Mouse (Mus musculus) naive thymus-derived CD4-positive, alpha-beta T cell, adult 2 months (primary cell): ENCODE measurements around the gene Ckap4.
"Not testable (repeated sequence)": the region's sequence is repeated elsewhere in the genome, so short reads cannot be mapped to it uniquely, and the experiment has no call there.

Experiments used
- DNase-seq: peaks from one replicate; pipeline ENCODE4 v3.0.0-alpha.2; 2011; ENCODE audit warnings: low read depth

Gene Ckap4

DNA sequence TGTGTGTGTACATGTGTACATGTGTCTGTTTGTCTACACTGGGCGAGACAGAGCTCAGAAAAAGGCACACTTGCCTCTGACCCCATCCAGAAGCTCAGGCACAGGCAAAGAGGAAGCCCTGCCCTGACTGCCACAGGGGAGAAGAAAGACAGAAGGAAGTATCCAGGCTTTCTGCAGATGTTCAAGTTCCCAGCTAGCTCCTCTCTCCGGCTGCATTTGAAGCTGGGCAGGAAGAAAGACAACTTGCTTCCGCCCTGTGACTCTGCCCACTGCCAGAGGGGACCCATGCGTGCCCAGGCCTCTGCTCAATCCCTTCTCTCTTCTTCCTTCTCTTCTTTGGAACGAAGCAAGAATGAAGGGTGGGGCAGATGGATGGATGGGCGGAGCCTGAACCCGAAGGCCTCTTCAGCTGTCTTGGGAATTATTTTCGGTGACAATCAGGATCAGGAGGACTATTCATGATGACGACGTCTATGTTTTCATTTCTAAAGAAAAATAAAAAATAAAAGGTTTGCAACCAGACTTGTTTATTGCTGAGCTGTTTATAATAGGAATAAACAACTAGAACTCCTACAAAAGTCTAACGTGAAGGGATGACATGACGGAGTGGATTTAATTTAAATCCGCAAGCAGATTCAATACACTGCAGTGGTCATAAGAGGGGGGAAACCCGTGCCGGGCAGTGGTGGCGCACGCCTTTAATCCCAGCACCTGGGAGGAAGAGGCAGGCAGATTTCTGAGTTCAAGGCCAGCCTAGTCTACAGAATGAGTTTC is 15.5 kb upstream of the Ckap4 start:
- DNase-seq = no peak

DNA sequence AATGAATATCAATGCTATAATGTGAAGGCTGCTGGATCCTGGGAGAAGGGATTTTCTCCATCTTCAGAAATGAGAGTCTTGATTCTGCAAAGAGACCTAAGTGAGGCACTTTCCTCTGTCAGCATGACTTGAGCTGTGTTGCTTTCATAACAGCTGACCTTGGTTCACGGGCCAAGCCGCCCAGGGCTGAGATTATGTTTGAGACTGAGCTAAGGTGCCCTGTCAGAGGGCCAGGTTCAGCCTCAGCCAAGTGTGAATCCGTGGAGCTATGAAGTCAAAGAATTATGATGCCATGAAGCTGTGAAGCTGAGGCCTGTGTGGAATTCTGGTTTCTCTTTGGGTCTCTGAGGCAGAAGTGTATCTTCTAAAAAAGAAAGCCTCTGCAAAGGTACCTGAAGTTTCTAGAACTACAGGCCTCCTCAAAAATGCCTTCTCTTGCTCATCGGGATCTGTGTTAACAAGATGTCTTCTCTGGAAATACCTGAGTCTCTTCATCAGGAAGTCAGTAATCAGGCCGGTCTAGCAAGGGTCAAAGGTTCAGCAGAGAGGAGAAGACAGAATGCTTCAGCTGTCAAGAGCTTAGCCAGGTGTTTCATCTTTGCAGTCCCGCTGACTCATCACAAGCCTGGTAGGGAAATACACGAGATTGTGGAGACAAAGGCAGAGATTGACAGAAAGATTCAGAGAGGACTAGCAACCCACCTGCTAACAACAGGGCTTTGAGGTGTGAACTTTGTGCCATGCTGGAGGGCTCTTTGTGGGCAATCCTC is 11.2 kb upstream of the Ckap4 start:
- DNase-seq = no peak

DNA sequence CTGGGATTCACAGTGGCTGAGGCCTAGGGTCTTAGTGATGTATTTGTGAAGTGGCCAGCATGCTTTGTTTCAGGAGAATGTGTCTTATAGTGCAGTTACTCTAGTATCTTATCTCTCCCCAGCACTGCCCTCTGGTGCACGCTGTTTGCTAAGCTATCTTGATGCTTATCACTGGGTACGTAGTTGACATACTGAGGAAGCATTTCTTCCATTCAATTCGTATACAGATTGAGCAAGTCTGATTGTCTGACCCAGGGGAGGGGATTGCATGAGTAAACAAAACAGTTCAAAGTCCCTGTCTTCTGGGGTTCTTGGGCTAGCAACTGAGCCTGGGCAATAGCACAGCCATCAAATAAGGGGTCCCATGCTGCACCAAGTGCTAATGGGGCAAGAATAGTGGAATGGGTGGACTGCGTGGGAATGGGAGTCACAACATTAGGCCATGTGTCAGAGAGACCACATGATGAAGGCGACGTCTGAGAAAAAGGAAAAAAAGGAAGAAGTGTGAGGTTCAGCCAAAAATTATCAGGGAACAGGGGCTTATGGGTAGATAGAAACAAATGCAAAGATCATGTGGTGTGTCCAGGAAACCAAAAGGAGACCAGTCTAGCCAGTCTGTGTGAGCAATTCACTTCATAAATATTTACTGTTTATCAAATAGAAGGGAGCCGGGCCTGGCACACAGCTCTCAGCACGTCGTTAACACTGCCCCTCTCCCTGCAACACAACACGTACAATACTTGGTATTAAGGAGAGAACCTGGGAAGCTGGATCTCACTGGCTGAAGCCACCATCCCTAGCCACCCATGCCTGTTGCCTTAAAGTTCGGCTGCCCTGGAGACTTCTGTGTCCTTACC is 9.2 kb upstream of the Ckap4 start:
- no peak for DNase-seq

DNA sequence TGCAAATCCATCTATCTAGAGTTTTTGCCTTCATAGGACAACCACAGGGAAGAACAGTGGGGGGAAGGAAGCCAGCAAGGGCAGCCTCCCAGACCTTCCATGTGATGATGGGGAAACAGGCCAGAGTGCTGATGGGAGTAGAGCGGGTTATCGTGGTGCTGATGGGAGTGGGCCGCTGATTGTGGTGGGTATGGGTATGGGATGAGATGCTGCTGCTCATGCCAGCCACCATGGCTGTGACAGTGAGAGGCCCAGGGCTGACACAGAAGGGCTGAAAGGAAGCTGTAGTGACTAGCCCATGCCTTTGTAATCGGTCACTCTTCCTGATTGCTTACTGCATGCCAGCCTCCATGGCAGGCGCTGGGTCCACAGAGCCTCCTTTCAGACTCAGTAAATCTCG is 5.8 kb upstream of the Ckap4 start:
- DNase-seq = no peak

DNA sequence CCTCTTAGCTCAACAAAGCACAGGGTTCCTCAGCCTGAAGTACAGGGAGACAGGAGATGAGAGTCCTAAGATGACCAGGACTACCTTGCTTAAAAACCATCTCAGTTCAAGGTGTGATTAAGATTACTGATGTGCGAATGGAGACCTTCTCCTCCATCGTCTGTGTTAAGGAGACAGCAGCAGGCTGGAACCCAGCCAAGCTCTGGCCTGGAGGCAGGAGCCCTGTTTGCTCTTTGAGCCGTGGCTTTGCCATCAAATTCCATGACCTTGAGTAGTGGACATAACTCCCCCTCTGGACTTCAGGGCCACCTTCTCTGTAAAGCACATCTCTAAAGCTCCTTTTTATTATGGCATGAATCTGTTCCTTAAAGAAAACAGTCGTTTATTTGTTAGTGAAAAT is 2.0 kb upstream of the Ckap4 start:
- DNase-seq = no peak

DNA sequence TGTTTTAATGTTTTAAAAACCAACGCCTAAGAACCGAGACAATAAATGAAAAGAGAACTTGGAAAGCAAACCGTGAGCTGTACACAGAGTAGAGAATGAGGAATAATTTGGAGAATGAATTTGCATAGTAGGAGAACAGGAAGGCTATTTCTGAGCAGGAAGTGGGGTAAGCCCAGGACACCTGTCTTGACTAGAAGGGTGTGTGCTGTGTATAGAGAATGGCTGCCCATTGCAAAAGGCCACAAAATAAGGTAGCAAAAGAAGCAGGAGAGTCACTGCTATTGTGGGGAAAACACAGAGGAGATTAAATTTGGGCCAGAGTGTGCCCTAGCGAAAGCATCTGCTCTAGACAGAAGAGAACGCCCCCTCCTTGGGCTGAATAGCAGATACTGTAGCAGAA is 1.6 kb upstream of the Ckap4 start:
- no peak for DNase-seq

DNA sequence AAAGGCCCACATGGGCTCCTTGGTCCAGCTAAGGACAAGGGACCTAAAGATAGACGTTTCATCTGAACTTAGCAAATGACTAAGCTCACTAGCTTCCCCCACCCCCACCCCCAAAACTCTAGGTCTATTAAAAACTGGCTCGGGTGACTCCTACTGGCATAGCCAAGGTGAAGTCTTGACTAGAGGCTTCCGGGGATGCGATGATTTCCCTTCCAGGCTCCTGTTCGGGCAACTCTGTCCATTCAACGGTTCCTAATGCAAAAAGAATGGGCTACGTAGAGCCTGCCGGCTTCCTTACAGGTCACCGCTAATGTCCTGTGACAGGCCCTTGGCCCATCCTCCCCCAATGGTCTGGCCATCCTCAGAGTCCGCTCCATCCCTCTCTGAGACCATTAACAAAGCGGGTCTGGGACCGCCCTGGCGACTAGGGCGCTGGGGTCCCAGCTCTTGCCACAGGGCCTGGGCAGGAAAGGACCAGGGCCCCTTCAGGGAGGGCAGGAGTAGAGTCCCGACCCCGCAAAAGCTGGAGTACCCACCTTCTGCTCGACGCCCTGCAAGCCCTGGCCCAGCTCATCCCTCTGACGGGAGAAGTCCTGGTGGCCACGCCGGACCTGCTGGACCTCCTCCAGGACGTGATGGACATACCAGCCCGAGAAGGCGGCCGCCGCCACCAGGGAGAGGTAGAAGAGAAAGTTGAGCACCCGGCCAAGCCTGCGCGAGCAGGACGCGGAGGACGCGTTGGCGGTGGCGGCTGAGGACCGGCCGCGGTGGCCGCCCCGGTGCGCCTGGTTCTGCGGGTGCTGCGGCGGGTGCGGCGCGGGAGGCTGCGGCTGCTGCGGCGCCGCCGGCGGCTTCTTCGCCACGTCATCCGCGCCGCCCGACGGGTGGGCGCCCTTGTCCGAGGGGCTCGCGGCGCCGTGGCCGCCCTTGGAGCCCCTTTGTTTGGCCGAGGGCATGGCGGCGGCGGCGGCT is 665 bp downstream of the Ckap4 start:
- DNase-seq = peak; percentile 31

DNA sequence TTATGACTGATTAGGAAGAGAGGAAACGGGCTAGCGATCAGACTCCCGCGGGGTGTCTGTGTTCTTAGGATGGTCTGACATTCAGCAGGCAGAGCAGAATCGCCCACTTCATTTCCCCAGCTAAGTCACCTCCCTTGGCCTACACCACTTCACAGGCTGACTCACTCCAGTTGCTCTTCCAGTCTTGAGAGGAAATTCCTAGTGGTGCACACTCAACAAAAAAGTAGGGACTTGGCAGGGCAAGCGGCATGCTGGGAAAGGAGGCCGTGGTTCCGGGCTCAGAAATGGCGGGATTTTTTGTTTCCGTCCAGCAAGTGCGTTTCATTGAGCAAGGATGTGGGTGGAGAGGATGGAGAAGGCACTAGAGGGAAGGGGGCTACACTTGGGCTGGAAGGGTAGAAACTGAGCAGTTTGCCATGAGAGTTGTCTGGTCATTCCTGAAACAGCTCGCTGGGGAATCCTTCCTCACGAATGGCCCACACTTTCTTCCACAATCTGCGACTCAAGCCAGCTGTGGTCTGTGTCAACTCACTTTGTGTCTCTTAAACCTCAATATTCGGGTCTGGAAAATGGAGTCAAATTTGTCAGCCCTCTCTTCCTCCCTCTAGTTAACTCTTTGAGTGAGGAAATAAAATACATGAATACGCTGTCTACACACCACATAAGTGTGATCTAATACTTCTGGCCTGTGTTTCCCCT is 1.5 kb downstream of the Ckap4 start:
- DNase-seq = no peak

DNA sequence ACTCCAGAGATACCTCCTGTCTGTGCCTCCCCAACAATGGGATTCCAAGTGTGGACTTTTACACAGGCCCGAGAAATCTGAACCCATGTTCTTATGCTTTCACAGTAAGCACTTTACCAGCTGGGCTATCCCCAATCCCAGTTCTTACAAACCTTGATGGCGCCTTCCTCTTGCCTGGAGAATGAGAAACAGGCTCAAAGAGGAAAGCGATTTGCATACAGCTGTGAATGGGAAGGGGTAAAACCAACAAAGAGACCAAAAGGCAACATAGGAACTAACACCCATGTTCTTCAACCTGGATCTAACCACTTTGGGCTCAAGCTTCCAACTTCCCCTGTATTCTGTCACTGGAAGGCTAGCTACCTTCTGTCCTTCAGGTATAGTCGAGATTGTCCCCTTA is 2.3 kb downstream of the Ckap4 start:
- DNase-seq = no peak

DNA sequence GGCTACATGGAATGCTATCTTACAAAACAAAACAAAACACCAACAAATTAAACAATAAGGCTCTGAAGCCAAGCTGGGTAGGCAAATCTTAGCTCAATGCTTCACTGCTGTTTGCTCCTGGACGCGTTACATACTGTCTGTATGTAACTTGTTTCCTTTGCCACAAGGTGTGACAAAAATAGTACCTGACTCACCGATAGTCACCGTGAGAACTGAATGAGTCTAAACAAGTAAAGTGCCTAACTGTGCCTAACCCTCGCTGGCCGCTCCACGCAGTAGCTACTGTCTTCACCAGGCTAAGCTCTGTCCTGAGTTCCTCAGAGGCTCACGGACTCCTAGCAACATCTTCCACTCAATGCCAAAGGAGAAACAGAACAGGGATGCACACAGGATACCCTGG is 3.5 kb downstream of the Ckap4 start:
- no peak for DNase-seq

DNA sequence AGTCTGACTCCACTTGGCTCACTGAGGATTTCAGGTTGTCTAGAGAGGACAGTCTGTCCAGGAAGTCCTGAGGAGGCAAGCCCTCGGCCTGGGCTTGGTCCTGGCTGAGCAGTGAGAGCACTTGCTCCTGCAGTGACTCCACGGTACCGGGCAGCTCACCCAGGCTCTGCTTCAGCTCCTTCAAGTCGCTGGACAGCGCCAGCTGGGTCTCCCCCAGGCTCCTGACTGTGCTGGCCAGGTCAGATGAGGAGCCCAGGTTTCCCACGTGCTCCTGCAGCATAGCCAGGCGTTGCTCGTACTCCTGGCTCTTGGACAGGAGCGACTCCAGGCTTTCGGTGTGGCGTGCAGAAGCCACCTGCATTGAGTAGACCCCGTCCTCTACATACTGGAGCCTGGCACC is 6.2 kb downstream of the Ckap4 start:
- no peak for DNase-seq

DNA sequence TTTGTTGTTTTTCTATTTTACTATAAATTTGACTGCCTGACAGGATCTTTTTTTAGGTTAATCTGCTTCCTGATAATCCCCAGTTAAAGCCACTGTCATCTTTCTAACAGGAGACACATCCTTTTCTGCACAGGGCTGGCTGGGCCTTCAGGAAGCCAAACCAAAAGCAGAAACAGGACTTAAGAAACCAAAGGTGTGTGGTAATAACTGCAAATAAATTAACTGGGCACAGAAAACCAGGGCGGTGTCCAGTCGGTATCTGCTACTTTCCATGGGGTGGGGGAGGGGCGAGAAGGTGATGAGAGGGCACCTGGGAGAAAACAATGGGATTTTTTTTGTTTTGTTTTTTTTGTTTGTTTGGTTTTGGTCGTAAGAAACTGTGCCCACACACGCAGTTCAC is 6.8 kb downstream of the Ckap4 start:
- DNase-seq = no peak

DNA sequence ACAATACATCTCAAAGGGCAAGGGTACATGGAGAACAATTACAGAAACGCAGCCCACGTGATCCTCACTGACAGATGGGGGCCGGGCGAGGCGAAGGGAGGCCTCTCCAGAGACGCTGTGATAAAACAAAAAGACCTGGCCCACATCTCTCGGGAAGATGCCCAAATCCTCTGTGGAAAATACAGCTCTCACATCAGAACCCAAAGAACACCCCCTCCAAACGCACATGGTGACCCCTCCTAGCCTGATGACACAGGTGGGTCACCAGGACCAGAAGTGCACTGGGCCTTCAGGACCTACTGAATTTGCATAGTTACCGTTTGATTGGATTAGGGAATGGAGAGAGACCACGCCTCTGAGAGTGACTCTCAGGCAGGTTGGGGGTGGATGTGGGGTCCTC is 7.4 kb downstream of the Ckap4 start:
- DNase-seq = no peak

DNA sequence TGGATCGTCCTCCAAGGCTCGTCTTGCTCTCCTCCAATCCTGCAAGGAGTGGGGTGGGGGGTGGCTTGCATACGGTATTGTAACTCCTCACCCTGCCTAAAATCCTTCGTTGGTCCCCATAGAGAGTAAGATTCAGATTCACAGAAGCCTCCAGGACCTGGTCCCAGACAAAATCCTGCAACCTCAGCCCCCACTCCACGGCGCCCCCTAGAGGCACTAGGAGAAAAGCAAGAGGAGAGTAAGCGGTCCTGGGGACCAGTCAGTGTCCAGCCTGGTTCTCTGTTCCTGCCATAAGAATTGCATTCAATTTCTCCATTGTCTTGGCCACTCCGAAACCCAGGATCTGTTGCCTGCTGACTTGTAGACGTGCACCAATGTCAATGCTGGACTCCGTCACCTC is 10.2 kb downstream of the Ckap4 start:
- no peak for DNase-seq

DNA sequence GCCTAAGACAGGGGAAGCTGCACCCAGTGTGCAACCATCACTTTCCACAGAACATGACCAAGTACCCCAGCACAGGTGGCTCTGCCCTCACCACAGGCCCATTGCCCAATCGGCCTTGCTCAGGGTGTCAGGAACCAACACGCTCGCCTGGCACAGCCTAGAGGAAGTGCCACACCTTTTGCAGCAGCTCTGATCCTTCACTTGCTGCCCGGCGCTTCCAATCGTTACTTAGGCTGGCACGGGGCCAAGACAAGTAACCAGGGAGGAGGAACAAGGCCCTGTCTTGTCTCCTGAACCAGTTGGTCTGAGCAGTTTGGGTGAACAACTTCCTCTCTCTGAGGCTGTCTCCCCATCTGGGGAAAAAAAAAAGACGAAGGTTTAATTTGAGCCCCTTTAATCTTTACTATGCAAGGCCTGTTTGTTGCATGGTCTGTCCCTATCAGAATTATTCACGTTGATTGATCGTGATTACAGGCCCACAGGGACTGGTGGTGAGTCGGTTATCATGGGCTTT is 17.4 kb downstream of the Ckap4 start:
- DNase-seq = peak; percentile 54

DNA sequence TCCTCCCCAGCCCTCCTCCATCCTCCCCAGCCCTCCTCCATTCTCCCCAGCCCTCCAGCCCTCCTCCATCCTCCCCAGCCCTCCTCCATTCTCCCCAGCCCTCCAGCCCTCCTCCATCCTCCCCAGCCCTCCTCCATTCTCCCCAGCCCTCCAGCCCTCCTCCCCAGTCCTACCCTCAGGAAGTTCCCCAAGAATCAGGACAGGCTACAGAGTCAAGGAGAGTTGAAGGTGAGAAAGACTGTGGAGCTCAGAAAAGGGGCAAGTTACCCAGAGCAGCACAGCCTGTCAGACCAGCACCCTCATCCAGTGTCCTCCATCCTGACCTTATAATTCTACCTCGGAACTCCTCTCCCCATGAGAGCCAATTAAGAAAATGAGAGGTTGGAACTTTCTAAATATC is 17.9 kb downstream of the Ckap4 start:
- not testable (repeated sequence) for DNase-seq

DNA sequence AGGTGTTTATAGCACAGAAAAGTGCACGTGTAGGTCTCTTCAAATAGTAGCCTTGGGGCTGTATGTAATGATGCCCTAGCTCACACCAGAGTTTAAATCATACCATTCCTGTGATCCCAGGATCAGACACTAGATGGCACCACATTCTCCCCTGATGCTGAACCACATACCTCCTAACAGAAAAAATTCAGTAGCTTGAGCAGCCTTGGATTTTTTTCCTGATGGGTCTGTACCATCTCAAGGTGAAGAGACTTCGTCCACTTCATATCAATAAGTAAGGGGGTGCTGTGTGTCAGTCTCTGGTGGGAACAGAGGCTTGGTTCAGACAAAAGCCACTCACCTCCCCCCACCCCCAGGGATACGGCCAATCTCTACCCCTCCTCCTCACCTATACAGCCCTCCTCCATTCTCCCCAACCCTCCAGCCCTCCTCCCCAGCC is 18.3 kb downstream of the Ckap4 start:
- peak; percentile 90 for DNase-seq

DNA sequence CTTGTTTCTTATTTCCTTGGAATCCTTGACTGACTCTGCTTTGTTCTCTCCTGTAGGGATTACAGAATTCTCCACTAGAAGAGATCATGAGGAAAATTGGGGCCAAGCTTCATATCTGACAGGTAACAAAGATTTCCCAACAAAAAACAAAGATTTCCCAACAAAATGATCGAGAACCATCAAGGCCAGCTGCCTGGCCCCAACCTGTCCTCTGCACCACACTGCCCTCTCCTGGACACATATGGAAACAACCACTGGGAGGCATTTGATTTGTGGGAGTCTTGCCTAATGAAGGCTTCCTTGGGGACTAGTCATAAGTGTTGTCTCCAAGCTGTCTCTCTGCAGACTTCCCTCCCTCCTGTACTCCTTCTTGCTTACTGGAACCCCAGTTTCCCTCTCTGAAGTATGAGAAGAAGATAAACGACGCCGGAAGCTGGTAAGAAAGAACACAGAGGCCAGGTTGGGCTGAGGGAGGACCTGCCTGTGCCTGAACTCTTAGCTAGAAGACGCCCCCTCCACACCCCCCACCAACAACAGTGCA is 19.8 kb downstream of the Ckap4 start:
- DNase-seq = peak; percentile 76

DNA sequence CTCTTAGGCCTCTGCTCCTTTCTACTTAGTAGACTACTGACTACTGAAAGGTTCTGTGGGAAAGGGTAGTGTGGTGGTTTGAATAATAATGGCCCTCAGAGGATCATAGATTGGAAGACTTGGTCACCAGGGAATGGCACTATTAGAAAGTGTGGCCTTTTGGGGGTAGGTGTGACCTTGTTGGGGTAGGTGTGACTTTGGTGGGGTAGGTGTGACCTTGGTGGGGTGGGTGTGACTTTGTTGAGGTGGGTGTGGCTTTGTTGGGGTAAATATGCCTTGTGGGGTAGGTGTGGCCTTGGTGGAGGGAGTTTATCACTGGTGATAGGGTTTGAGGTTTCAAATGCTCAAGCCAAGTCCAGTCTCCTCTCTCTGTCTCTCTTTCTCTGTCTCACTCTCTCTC is 21.1 kb downstream of the Ckap4 start:
- no peak for DNase-seq

DNA sequence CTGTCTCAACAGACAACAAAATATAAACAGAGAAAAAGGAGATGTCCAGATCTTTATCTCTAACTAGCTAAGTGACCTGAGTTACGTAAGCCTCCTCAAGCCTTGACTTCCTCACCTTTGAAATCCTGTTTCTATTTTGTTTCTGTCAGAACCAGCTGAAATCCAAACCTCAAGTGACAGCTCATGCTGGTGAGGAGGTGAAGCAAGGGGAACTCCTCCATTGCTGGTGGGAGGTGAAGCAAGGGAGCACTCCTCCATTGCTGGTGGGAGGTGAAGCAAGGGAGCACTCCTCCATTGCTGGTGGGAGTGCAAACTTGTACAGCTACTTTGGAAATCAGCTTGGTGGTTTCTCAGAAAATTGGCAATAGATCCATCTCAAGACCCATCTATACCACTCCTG is 25.3 kb downstream of the Ckap4 start:
- no peak for DNase-seq
